Mouse (Mus musculus): ENCODE measurements at regions not wholly inside any gene's neighbourhood (a gene's known extent, or its start where the extent isn't known, plus 50 kb on each side); places are given as distances from the start of the nearest gene placed in this dataset.

DNA sequence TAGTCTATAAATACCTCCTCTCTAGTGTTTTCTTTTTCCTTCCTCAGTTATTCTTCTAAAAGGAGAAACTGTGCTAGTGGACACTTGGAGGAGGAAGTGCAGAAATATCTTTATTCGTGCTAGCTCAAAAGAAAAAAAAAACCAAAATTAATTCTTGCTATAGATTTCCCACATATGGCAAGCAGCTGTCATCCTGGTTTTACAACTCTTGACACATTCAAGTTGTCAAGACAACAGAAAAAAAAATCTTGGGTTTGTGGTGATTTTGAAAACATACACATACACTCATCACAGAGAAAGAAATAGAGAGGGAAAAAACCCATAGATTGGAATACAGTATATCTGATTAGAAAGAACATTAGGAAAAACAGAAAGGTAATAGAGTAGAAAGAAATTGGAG lies 352.8 kb upstream of the Slco3a1 start:
- in situ Hi-C loops (cut with MboI, MseI) = no loop called here

DNA sequence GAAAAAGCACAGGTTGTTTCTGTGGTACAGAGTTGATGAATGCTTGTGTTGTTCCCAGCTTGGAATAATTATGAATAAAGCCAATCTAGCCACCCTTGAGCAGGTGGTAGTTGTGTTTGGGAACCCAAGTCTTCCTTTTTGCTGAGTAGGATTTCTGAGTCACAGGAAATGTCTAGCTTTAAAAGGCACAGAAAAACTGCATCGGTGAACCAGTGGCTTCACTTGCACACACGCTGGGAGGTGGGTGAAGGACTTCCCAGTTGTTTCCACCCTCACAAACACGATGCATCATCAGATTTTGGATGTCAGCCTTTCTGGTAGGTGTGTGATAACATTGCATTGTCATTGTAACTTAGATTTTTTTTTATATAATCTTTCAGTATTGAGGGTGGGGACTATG lies 322.9 kb upstream of the Slco3a1 start:
- in situ Hi-C loops (cut with MboI, MseI) = no loop called here

DNA sequence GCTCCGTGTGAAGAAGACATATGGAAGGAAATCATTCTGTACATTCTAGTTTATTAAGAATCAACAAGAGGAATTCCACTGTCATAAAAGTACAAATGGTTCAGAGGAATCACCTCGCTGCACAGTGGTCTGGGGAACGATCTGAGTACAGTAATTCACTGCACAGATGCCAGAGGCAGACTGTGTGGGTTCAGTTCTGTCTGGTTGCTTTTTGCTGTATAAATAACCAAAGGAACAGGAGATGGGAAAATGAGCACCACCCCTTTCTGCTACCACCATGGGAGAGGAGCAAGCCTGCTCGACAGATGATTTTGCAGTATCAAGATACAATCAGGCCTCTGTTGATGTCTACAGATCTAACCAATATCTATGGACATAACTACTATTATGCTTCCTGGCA lies 322.1 kb upstream of the Slco3a1 start:
- in situ Hi-C loops (cut with MboI, MseI) = no loop called here

DNA sequence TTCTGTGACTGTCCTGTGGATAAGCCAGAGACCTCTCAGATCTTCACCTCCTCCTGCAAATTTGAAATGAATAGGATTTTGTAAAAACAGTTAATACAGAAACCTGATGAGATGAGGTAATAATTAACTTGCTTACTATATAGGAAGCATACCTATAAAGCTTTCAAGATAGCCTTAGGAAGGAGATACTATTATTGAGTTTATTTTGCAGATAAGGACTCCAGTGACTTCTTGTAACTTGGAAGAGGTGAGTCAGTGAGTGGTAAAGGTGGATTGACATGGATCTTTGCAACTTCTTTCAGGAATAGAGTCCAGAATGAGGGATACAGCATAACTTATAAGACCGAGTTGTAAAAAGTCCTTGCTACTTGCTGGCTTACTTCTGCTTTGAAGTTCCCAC lies 315.7 kb upstream of the Slco3a1 start:
- in situ Hi-C loops (cut with MboI, MseI) = no loop called here

DNA sequence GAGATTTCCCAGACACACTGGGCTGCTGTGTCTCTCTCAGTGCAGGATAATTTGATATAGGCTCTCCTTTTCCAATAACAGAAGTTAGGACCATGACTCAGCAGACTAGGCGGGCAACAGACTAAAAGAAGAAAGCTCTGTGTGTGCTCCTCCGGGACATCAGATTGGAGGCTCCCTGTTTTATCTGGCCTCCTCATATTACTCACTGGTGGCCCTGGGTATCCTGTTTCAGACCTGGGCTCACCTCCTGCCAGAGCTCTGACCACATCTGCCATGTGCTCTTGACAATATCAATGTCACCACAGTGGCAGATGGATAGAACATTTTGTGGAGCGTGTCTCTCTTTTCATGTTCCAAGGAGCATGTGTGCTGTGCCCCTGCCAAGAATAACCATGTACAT lies 308.1 kb upstream of the Slco3a1 start:
- in situ Hi-C loops (cut with MboI, MseI) = no loop called here

DNA sequence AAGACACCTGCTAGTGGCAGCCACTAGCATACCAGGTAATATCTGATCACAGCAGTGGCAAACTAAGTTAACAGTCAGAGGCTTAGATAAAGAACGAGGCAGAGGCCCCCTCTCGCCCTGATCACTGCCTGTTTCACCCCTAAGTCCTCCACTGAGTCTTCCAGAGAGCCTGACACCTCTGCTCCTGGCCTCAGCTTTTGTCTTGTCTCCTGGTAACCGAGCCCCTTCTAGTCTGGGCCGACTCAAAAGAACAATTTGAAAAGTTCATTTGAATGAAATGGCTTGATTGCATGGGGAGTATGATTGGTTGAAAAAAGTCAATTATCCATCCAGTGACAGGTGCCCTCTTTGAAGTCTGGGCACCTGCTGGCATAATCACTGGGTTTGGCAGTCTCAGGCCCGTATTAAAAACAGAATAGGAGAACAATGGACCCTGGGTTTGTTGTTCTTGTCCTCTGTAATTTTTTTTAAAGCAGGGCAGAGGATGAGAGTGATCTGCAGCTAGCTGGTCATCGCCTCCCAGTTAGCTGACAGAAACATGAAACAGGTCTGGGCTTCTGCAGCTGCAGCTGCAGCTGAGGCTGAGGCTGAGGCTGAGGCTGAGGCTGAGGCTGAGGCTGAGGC lies 289.8 kb upstream of the Slco3a1 start:
- in situ Hi-C loops (cut with MboI, MseI) = no loop called here

DNA sequence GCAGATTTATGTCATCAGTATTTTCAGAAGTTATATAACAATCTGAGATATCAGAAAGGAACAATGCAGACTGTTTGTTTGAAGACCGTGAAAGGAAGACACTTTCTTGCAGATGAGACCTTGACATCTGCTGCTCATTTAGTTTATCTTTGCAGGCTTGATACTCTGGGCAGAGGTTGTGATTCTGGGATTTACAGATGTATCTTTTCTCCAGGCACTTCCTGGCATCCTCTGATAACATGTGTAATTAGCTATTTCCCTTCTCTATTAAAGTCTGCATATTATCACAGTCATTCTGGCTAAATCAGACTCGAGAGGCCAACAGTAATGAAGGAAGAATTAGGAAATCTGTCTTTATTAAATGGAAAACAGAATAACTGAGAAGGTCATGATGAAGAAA lies 268.7 kb upstream of the Slco3a1 start:
- in situ Hi-C loops (cut with MboI, MseI) = no loop called here

DNA sequence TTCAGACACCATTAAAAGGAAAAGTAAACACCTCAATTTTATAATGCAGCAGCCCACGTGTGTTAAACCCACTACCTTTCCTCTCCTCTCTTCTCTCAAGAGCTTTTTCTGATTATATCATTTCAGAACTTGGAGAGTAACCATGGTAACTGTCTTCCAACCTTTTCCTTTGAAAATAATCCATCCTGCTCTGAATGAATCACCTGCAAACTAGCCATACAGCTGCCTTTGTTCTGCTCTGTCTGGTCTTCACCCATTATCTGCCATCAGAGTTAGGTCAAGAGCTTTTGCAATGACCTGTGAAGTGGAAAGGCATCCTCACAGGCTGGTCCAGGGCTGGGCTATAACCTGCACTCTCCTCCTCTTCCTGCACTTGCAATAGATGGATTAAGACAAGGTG lies 238.7 kb upstream of the Slco3a1 start:
- in situ Hi-C loops (cut with MboI, MseI) = no loop called here

DNA sequence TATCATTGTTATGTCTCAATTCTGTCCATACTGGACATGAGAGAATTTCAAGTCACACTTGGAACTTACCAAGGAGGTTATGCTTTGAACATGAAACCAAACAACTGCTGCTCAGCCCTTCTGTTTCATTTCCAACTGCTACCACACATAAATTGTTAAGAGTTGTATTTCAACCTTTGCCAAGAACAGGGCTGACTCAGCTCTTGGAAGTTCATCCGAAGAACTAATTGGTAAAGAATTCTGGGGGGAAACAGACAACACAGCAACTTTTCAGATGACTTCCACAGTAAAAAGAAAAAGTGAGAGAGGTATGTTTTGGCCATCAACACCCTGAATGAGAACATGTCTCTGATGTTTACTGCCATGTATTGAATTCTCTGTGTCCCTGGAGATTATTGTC lies 234.1 kb upstream of the Slco3a1 start:
- in situ Hi-C loops (cut with MboI, MseI) = loop anchor here (5.0 kb wide), 1 partner anchor 44 kb away; no protein-coding TSS in a partner anchor

DNA sequence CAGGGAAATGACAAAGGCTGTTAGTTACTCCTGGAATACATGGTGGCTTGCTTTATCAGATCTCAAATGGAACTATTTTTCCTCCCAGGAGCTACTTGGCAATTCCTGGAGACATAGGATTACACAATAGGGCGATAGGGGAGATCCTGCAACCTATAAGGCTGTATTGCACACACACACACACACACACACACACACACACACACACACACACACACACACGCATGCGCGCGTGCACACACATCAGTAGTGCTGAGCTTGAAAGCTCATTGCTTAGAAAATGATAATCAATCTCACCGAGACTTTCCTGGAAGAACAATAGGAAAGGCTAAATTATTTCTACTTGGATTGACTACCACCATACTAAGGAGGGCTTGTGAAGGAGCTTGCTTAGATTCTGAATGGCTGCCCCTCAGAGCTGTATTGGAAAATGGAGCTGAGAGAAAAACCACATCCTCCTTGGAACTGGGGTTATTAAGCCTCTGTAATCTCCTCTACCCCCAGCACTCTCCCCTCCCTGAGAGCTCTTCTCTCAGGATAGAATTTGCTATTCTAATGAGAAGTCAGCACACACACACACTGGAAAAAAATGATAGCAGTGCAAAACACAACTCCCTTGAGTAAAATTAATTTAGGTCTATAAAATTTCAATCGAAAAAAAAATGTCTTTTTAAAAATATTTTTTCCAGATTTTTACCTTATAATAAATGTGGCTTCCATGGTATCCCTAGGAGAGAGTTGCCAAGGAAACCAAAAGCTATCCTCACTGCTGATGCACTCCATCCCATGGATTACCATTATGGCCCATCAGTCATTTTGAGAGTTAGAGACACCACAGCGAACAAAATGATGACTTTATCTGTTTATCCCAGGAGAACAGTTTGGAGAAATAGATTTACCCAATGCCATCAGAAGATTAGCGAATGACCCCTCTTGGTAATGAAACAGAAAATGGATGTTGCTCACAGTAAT lies 217.1 kb upstream of the Slco3a1 start:
- in situ Hi-C loops (cut with MboI, MseI) = loop anchor here (10.0 kb wide), 1 partner anchor 1253 kb away; no protein-coding TSS in a partner anchor

DNA sequence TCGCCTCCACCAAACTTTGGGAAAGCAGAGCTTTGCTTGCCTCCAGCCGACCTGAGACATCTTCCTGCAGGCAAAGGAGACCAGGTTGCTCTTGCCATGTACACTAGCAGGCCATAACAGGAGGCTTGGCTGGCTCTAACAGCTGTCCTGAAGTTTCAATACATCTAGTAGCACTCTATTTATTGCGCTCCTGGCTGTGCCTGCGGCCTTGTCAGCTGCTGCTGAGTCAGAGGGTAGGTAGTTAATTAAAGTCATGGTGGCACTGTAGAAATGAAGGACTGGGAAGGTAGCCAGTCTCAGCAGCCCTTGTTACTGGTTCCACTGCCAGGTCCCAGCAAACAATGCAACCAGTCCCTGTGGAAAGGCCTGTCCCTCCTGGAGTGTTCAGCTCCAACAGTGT lies 212.0 kb upstream of the Slco3a1 start:
- in situ Hi-C loops (cut with MboI, MseI) = no loop called here

DNA sequence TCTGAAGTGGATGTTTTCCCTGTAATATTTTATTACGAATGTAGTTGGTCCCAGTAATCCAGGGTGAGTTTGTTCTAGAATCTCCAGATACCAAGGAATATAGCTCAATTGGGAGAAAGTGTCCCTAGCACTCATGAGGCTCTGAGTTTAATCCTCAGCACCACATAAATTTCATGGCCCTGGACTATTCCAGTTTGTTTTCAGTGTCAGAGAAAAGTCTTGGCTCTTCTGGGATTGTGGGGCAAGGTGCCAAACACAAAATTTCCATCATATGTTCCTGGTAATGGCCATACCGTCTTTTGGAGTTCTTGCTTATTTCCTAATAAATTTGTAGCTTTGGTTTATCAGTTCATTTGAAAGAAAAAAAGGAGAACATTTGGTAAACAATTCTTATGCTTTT lies 202.9 kb upstream of the Slco3a1 start:
- in situ Hi-C loops (cut with MboI, MseI) = no loop called here

DNA sequence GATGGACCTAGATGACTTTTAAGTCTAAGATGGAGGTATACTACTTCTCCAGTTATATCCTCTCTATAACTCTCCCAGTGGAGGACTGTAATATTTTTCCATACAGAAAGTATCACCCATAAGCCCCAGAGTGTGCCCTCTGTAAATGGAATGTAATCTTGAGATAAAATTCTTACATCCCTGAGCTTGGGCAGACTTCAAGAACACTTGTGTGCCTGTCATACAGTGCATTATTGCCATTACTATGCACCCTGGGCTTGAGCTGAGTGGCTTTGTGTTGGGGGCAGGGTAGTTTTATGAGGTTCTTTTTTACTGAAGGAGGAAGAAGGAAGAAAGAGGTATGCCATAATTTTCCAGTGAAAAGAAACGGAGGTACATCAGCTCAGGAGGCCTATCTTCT lies 193.1 kb upstream of the Slco3a1 start:
- in situ Hi-C loops (cut with MboI, MseI) = no loop called here

DNA sequence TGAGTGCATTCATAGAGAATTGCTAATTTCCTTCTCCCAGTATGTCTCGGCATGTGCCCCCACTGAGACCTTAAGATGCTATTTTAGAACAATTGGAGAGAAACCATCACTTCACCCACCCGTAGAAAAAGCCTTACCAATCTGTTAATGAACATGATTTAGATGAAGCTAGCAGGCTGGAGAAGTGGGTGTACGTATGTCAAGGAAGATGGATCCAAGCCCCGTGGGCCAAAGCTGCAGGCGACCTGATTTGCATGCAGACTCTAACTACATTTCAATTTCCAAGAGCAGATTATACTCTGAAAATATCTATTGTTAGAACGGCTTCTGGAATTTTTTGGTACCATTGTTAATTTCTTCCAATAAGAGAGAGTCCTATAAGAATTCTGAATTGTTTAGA lies 180.4 kb upstream of the Slco3a1 start:
- in situ Hi-C loops (cut with MboI, MseI) = no loop called here

DNA sequence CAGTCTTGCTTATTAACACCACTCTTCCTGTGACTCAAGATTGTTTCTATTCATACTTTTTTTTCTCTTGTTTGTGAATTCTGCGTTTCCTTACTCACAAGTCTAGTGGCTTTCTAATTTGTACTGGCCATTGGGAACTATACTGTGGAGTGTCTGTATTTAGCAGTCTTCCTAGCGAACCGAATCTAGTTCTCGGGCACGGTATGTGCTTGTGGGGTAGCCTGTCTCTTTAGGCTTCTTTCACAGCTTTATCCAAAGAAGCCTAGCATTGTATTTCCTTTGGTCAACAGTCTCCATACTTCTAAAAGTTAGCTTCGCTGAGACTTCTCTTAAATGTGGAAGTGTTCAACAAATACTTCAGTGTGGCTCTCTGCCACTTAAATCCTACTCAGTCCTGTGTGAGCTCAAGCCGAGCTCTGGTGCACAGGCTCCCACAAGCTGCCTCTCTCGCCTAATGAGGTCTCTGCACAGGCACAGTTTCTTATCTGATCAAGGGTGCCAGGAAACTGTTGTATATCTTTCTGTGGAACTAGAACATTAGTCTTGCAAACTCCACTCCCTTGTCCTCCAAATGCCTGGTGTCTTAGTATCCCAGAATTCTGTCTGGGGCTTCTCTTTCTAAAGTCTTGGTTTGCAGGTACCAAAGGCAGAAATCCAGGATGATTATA lies 171.9 kb upstream of the Slco3a1 start:
- in situ Hi-C loops (cut with MboI, MseI) = no loop called here

DNA sequence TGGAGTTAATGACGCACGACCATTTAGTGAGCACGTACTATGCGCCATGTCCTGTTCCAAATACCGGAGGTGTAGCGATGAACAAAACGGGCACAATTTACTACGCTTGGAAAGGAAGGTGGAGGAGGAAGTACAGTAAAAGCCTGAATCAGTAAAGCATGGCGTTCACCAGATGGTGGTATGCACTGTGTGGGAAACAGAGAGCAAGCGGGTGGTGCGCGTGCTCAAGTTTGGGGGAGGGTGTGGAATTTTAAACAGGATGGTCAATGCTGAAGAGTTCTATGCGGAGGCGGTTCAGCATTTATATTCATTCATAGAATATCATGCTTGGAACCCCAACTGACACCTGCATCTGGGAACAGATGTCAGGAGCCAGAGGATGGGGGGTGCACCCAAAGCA lies 164.7 kb upstream of the Slco3a1 start:
- in situ Hi-C loops (cut with MboI, MseI) = no loop called here

DNA sequence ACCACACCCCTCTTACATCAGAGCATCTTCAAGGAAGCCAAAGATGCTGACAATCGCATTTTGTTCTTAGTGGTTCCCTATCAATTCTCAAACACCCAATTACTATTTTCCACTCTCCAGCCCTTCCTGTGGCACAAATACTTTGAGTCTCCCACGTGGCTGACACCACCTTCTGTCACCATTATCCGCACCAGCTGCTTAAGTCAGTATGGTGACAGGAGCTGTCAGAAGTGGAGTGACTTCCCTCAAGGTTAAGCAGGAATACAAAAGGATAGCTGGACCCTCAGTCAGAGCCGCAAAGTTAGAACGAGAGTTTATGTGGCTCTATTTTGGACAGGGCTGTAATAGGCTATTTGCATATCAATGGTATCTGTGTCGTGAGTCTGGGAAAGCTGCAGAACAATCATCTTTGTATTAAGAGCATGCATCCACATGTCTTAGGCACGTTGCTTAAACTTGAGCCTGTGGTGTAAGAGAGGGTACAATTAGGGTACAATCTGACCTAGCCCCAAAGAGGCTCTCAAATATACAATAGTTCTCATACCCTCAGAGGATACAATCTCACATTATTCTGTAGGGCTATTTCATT lies 155.5 kb upstream of the Slco3a1 start:
- in situ Hi-C loops (cut with MboI, MseI) = loop anchor here (10.0 kb wide), 1 partner anchor 335 kb away; no protein-coding TSS in a partner anchor

DNA sequence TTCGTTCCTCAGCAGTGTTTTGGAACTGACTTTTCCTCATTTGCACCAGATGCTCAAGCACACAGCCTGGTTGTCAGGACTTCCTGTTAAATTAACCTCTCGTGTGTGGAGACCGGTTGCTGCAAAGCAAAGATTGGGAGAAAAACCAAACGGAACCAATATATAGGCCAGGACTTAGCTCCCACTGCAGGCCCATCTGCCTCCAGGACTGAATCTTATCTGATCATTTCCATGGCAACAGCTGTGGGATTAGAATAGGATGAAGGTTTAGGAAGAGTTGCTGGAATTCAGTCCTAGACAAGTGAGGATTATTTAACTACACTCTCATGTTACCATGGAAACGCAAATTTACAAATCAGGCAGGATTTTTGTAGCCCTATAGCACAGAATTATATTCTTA lies 154.4 kb upstream of the Slco3a1 start:
- in situ Hi-C loops (cut with MboI, MseI) = loop anchor here (10.0 kb wide), 1 partner anchor 334 kb away; no protein-coding TSS in a partner anchor

DNA sequence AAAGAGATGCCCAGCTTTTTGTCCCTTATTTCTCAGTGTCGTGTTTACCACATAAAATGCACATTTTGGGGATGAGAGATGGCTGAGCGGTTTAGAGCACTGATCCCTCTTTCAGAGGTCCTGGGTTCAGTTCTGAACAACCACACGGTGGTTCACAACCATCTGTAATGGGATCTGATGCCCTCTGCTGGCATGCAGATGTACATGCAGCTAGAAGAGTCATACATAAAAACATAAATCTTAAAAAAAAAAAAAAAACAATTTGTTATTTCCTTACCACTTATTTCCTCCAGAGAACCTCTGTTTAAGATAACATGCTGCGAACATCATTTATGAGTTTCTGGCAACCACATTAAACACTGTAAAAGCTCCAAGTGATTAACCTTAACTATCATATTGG lies 149.0 kb upstream of the Slco3a1 start:
- in situ Hi-C loops (cut with MboI, MseI) = loop anchor here (10.0 kb wide), 1 partner anchor 329 kb away; no protein-coding TSS in a partner anchor

DNA sequence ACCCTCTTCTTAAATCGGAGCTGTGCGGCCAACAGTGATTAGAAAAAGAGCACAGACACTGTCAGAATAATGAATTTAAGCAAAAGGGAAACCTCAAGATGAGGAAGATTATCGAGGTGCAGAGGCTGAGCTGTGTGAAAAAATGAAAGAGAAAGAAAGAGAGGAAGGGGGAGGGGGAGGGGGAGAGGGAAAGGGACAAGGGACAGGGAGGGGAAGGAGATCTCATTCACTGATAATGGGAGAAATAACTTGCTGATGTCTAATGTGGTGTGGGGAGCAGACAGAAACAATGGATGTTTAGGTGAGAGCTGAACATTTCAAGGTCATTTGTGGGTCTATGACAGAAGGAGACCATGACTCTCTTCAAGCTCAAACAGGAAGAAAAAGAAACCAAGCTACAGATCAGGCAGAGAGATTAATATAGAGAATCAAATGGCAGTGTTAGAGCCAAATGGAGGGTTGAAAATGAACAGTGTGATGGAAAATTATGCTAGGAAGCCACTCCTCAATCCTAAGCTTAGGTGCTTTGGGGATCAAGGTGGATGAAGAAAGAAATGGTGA lies 143.3 kb upstream of the Slco3a1 start:
- in situ Hi-C loops (cut with MboI, MseI) = loop anchor here (25.0 kb wide), 1 partner anchor 1086 kb away; no protein-coding TSS in a partner anchor

DNA sequence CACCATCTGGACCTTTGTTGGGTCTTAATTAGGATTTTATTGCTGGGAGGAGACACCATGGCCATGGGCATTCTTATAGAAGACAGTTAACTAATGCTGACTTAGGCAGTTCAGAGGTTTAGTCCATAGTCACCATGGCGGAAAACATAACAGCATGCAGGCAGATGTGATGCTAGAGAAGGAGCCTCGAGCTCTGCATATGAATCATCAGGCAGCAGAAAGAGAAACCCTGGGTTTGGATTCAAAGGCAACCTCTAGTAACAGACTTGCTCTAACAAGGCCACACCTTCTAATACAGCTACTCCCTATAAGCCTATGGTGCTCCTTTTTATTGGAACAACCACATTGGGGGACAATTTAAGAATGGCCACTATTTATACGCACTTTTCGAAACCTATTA lies 141.7 kb upstream of the Slco3a1 start:
- in situ Hi-C loops (cut with MboI, MseI) = loop anchor here (25.0 kb wide), 1 partner anchor 1084 kb away; no protein-coding TSS in a partner anchor

Data from T-helper 1 cell (primary cell).